Mouse (Mus musculus) T-helper 17 cell (primary cell): ENCODE measurements around the gene Gys1.
"Not testable (repeated sequence)": the region's sequence is repeated elsewhere in the genome, so short reads cannot be mapped to it uniquely, and the experiment has no call there.

Source experiments
- in situ Hi-C, 2 experiments: fragments of 300-600 bp; cut with MboI, MseI; formaldehyde crosslinking; loops; 1 replicate in 1 of 2; 2 replicates in 1 of 2; pipeline ENCODE4 v1.15.1; 2025; ENCODE audit warnings: high pct_unique_total_duplicates in 2 of 2

Gys1 gene

DNA sequence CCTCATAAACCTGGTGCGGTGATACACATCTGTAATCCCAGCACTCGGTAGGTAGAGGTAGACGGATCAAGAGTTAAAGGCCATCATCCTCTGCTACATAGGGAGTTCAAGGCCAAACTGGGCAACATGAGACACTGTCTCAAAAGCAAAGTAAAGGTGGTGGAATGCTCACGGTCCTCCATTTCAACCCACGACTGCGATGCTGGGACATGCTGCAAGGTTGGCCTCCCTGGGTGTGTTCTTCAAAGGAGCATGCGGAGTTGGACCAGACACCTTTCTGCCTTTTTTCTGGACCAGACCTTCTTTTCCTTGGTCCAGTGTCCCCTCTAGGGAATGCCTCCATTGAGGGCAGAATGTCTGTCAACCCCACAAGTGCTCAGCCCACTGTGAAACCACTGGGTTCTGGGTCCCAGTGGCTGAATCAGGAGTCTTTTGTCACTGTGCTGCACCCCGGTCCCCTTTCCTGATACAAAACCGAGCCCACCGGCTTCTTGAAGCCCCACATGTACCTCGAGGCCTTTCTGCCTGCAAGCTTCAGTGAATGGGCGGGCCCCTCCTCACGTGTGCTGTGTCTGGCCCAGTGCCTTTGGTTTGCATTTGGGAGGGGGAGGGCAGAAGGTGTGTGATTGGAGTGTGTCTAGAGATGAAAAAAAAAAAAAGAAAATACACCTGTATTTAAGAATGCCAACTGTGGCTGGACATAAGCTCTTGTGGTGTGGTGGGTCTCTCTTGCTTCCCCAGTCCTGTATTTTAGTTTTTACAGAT, 21.5 kb downstream of the Gys1 start:
- in situ Hi-C loops: no loop called here

DNA sequence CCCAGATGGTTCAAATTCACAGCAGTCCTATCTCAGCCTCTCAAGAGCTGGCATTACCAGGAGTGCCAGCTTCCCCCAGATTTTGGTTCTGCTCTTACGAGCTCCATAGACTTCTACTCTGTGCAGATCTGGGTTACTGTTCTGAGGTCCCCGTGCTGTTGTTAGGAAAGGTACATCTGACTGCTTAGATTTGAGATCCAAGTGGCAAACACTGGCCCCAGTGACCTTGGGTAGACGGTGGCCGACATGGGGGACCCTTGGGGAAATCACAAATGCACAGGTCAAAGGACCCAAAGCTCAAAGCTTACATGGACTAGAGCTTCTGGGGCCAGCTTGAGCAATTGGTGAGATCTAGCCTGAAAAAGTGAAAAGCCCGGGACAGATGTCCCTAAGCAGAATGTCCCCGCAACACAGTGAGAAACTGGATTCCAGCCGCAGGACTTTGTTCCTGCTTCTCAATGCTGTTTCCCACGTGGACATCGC, 22.1 kb downstream of the Gys1 start:
- in situ Hi-C loops: no loop called here

- in situ Hi-C loops: no loop called here
Observed at GRCm38 (mm10) chr7:45457204-45458060, 22.8 kb downstream of the Gys1 start.

- in situ Hi-C loops: no loop called here
Observed at GRCm38 (mm10) chr7:45458748-45459563, 24.3 kb downstream of the Gys1 start.

DNA sequence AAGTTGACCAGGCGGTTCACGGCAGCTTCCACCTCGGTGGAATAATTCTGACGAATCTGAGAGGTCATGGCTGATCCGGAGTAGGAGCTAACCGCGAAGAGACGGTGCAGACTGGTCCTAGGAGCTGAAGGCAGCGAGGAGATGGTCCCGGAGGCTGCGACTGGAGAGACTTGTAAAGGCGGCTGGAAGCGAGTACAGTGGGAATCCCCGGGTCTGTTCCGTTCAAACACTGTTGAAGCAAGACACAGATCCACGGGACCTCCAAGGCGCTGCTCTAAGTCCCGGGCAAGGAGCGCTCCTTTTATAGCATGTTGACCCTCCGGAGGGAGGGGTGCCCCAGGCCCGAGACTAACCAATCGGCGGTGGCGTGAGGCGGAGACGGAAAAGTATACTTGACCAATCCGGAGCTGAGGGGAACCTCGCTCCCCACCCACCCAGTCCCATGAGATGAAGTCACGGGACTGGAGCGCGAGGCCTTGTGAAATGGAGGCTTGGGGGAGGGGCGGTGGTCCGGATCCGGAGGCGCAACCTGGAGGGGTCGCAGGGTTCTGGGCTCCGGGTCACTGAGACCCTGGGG, 25.0 kb downstream of the Gys1 start, which contains the start of gene Ftl1:
Gene Ftl1 (minus strand): TSS at position 321 of the 577 bp plus-strand sequence.
- in situ Hi-C loops: not testable (repeated sequence)

DNA sequence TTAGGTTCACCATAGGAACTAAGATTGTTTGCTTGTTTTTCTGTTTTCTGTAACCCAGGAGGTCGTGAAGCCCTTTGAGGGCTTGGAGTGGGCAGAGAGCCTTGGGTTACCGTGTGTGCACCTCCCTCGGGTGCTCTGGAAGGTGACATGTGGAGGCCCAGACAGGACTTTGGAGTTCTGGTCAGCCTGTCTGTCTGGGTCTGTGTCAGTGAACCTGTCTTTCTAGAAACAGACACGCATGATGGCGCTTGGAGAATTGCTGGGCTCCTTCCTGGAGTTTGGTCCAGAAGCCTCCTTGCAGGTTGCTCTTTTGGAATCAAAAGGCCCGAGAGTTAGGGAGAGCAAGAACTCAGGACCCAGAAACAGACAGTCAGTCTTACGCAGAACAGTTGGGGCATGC, 25.7 kb downstream of the Gys1 start:
- in situ Hi-C loops: no loop called here

GRCm38 (mm10) chr7:45460860-45461314, 26.2 kb downstream of the Gys1 start:
- in situ Hi-C loops: no loop called here

GRCm38 (mm10) chr7:45461326-45461725, 26.7 kb downstream of the Gys1 start:
- in situ Hi-C loops: no loop called here

GRCm38 (mm10) chr7:45461781-45462180, 27.1 kb downstream of the Gys1 start:
- in situ Hi-C loops: no loop called here

- in situ Hi-C loops: no loop called here
Observed at GRCm38 (mm10) chr7:45462325-45462724, 27.7 kb downstream of the Gys1 start.

- in situ Hi-C loops: not testable (repeated sequence)
Observed at GRCm38 (mm10) chr7:45462868-45463267, 28.2 kb downstream of the Gys1 start.

DNA sequence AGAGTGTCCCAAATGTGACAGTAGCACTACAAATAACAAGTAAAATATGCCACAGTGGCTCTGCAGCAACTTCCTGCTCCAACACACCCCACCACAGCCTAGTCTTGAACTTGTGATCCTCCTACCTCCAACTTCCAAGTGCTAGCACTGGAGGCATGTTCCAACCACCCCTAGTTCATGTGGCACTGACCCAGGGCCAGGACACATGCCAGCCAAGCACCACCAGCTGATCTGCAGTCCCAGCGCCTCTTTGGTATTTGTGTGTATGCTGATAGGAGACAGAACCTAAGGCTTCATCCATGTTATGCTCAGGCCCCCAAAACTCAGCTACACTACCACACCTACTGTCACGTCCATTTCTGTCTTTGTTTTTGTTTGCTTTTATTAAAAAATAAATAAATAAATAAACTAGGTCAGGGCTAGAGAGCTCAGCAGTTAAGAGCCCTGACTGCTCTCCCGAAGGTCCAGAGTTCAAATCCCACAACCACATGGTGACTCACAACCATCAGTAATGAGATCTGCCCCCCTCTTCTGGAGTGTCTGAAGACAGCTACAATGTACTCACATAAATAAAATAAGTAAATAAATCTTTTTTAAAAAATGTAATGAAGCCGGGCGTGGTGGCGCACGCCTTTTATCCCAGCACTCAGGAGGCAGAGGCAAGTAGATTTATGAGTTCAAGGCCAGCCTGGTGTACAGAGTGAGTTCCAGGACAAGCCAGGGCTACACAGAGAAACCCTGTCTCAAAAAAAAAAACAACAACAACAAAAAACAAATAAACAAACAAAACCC, 29.5 kb downstream of the Gys1 start:
- in situ Hi-C loops: no loop called here

DNA sequence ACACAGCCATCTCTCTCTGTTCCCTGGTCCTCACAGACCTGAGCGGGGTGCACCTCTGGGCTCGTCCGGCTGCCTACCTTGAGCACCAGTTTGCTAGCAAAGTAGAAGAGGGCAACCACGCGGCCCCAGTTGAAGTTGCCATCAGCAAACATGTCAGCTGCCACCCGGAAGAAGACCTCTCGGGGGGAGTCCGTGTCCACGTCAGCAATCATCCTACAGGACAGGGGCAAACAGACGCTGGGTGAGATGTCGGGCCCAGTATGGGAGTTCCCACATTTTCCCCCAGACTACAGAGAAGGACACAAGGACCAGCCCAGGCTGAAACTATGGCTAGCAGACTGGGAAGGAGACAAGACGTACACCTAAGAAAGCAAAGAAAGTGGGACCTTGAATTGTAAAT, 30.5 kb downstream of the Gys1 start:
- in situ Hi-C loops: no loop called here

- in situ Hi-C loops: no loop called here
Observed at GRCm38 (mm10) chr7:45465549-45465948, 30.9 kb downstream of the Gys1 start.

- in situ Hi-C loops: no loop called here
Observed at GRCm38 (mm10) chr7:45466283-45467089, 31.8 kb downstream of the Gys1 start, which contains the start of gene Bax. TSS of gene Bax (minus strand) at chr7:45466898.

DNA sequence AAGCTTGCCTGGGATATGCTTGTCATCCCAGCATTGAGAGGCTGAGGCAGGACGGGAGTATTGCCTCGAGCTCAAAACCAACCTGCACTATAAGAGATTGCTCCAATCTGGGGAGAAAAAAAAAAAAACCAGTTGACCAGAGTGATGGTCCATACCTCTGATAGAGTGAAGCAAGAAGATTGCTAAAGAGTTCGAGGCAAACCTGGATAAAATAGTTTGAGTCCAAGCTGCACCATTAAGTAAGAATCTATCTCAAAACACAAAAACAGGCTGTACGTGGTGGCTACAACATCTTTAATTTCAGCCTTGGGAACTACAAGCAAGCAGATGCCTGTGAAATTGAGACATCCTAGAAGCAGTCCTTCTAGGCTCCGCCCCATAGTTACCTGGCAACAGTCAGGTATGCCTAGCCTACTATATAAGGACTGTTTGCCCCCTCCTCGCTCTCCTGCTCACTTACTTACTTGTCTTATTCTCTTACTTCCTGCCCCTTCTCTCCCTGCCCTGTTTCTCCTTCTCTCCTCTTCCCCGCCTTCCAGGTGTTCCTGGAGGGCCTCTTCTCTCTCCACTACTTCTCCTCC, 32.5 kb downstream of the Gys1 start:
- in situ Hi-C loops: no loop called here

GRCm38 (mm10) chr7:45470869-45471268, 36.2 kb downstream of the Gys1 start:
- in situ Hi-C loops: no loop called here

- in situ Hi-C loops: loop anchor here (5.0 kb wide), 1 partner anchor 87 kb away; no protein-coding TSS in a partner anchor
Observed at GRCm38 (mm10) chr7:45475291-45475969, 40.8 kb downstream of the Gys1 start.
